Mouse (Mus musculus) pancreas, adult 10 weeks (tissue): ENCODE data around the gene Nt5e. TPM values are rescaled to one million over a fixed set of nuclear protein-coding genes. Genes with fewer than 3 reads are reported as not detected.

Experiments used
- polyA plus RNA-seq: library from polyadenylated mRNA; stranded (reverse); fragments of 350-450 nt; fragmentation: Illumina TruSeq; extraction: RNeasy Lipid Tissue Mini Kit (QIAGEN cat#74804); gene quantifications from one replicate; pipeline ENCODE4 v1.2.3, GENCODE M21; 2015; ENCODE audit warnings: low read depth, low replicate concordance; ENCODE audit not compliant: insufficient read depth

The Nt5e gene
- not detected for polyA plus RNA-seq

DNA sequence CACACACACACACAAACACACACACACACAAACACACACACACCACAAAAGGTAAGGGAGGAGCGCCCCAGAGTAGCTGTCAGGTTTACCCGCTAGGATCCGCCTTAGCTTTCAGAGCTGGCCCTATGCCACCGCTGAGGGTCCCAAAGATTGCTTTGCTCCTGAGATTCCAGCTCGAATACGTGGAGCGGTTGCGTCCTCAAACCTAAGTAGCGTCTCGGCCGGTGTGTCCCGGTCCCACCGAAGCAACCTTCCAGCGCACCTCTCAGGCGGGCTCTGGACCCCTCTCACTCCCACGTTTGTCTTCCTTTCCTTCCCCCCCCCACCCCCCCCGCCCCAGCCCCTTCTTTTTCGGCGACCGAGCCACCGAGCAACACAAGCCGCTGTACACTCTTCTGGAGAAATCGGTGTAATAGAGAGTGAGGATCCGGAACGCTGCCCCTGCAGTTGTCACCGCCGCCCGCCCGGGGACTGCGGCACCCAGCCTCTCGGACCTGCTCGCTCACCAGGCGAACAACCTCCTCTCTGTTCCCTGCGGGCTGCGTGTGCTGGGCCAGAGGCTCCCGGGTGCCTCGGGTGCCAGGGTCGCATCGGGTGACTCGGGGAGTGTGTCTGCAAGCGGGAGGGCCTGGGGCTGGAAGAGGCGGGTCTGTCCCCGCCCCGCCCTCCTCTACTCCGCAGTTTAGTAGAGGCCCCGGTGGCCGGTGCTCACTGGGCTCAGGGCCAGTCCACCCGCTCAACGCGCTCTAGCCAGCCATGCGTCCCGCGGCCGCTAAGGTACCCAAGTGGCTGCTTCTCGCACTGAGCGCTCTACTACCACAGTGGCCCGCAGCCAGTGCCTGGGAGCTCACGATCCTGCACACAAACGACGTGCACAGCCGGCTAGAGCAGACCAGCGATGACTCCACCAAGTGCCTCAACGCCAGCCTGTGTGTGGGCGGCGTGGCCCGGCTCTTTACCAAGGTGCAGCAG lies at the start of gene Nt5e:
Nt5e (plus strand) TSS at position 268 of the 972 bp plus-strand sequence.

Other genes starting within 250 kb of the Nt5e start
- gene Snx14, start 111.8 kb downstream of the Nt5e start, polyA plus RNA-seq, result 7.0 TPM
- gene Gm20537, start 129.4 kb downstream of the Nt5e start, polyA plus RNA-seq, result not detected
- 13.3 TPM for gene Syncrip, start 155.4 kb downstream of the Nt5e start, polyA plus RNA-seq
- 2.5 TPM for gene Zfp949, start 220.8 kb downstream of the Nt5e start, polyA plus RNA-seq